Mouse (Mus musculus) myocyte (in vitro differentiated cells): Measurements from ENCODE around the gene Gm10959. TPM values are rescaled to one million over a fixed set of nuclear protein-coding genes. Genes with fewer than 3 reads are reported as not detected.

Experiments
- H3K27me3 ChIP-seq: one replicate; pipeline ENCODE4 v1.6.1; 2011; ENCODE audit not compliant: control insufficient read depth, insufficient read depth, insufficient read length
- H3K36me3 ChIP-seq: one replicate; pipeline ENCODE4 v1.6.1; 2011; ENCODE audit not compliant: control insufficient read depth, insufficient read depth
- H3K4me2 ChIP-seq: one replicate; pipeline ENCODE4 v1.6.1; 2011; ENCODE audit warnings: low read depth, control low read depth
- H3K4me3 ChIP-seq: one replicate; pipeline ENCODE4 v1.5.1; 2011; ENCODE audit warnings: mild to moderate bottlenecking, control low read depth, moderate library complexity
- H3K79me2 ChIP-seq: one replicate; pipeline ENCODE4 v1.6.1; 2011; ENCODE audit not compliant: control insufficient read depth, insufficient read depth
- H3ac ChIP-seq: one replicate; pipeline ENCODE4 v1.6.1; 2011; ENCODE audit not compliant: control insufficient read depth, insufficient read length
- CEBPB ChIP-seq: IDR thresholded peaks from 2 replicates; pipeline ENCODE4 v1.6.1; 2011; ENCODE audit warnings: mild to moderate bottlenecking, moderate library complexity; ENCODE audit not compliant: poor library complexity, insufficient read depth, severe bottlenecking
- E2F4 ChIP-seq: IDR thresholded peaks from one replicate; pipeline ENCODE4 v1.6.1; 2011; ENCODE audit warnings: mild to moderate bottlenecking, control low read depth, moderate library complexity; ENCODE audit not compliant: insufficient read depth
- MAX ChIP-seq: IDR thresholded peaks from one replicate; pipeline ENCODE4 v1.6.1; 2011; ENCODE audit warnings: low read depth, mild to moderate bottlenecking, control low read depth
- MYOD1 ChIP-seq, 3 experiments: IDR thresholded peaks; one replicate each; pipeline ENCODE4 v1.6.1; 2011; ENCODE audit warnings: control low read depth in 2 of 3, low read depth in 2 of 3, mild to moderate bottlenecking in 2 of 3, moderate library complexity in 1 of 3; ENCODE audit not compliant: insufficient read length in 2 of 3, control insufficient read depth in 1 of 3
- MYOG ChIP-seq, 3 experiments: IDR thresholded peaks; one replicate each; pipeline ENCODE4 v1.6.1; 2011; ENCODE audit warnings: control low read depth in 2 of 3, low read depth in 2 of 3, mild to moderate bottlenecking in 2 of 3; ENCODE audit not compliant: insufficient read length in 2 of 3, control insufficient read depth in 1 of 3, insufficient read depth in 1 of 3
- POLR2A ChIP-seq: IDR thresholded peaks from one replicate; pipeline ENCODE4 v1.6.1; 2011; ENCODE audit warnings: low read depth, mild to moderate bottlenecking, control low read depth, moderate library complexity; ENCODE audit not compliant: insufficient read length
- POLR2AphosphoS2 ChIP-seq: IDR thresholded peaks from one replicate; pipeline ENCODE4 v1.6.1; 2011; ENCODE audit warnings: low read depth, control low read depth; ENCODE audit not compliant: insufficient read length
- REST ChIP-seq: IDR thresholded peaks from one replicate; pipeline ENCODE4 v1.6.1; 2011; ENCODE audit warnings: mild to moderate bottlenecking, control low read depth, moderate library complexity; ENCODE audit not compliant: insufficient read depth, insufficient read length
- SRF ChIP-seq: IDR thresholded peaks from one replicate; pipeline ENCODE4 v1.6.1; 2011; ENCODE audit warnings: low read depth; ENCODE audit not compliant: control insufficient read depth, insufficient read length
- TCF12 ChIP-seq: IDR thresholded peaks from one replicate; pipeline ENCODE4 v1.6.1; 2011; ENCODE audit warnings: mild to moderate bottlenecking, control low read depth; ENCODE audit not compliant: poor library complexity, insufficient read depth, severe bottlenecking
- TCF3 ChIP-seq: IDR thresholded peaks from one replicate; pipeline ENCODE4 v1.6.1; 2011; ENCODE audit warnings: low read depth, control low read depth; ENCODE audit not compliant: insufficient read length
- USF1 ChIP-seq: IDR thresholded peaks from one replicate; pipeline ENCODE4 v1.6.1; 2011; ENCODE audit warnings: low read depth, mild to moderate bottlenecking, control low read depth, moderate library complexity
- polyA plus RNA-seq: library from polyadenylated mRNA; unstranded; fragments of >200 nt; fragmentation: generic; extraction: Trizol; gene quantifications from one replicate; pipeline ENCODE4 v1.2.1, GENCODE M21; 2012; ENCODE audit warnings: missing spikeins

Gm10959 gene
- polyA plus RNA-seq, 1 experiment = not detected

DNA sequence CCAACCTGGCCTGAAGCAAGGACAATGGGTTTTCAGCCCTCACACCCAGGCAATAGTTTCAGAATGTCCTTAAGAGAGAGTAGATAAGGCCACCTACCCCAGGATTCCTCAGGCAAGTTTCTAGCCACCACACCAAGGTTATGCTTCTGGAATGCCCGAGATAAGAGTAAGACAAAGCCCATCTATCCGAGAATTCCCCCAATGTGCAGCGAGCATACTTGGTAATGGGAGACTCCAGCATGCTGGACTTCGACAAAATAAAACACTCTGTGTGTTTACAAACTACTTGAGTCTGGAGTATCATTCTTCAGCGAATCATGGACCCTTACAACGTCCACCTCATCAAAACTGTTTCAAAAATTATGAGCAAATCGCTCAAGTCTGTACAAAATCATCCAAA is 4.0 kb upstream of the Gm10959 start:
- H3ac ChIP-seq = no peak overlapping the region
- peaks cover 12% of the 10 kb centered on the region for H3K79me2 ChIP-seq
- H3K4me2 ChIP-seq = peak overlapping the region; percentile 89
- TF ChIP-seq MYOD1 (IDR thresholded peaks at IDR 0.05; ENCODE audit: control insufficient read depth in 1 of 3, insufficient read length in 2 of 3, low read depth in 2 of 3) = no peak
- TF ChIP-seq POLR2A = no peak
- TF ChIP-seq REST = no peak
- TF ChIP-seq POLR2AphosphoS2 = no peak
- no peak for TF ChIP-seq TCF3
- no peak for TF ChIP-seq MAX
- no peak for TF ChIP-seq MYOG (IDR thresholded peaks at IDR 0.05; ENCODE audit: control insufficient read depth in 1 of 3, insufficient read depth in 1 of 3, insufficient read length in 2 of 3, low read depth in 2 of 3)
- TF ChIP-seq CEBPB = no peak
- TF ChIP-seq E2F4 = no peak
- no peak for TF ChIP-seq TCF12
- no peak for TF ChIP-seq USF1
- TF ChIP-seq SRF = no peak
- no peaks in the 10 kb centered on the region for H3K36me3 ChIP-seq
- no peaks in the 10 kb centered on the region for H3K27me3 ChIP-seq
- H3K4me3 ChIP-seq = peak overlapping the region; percentile 84

DNA sequence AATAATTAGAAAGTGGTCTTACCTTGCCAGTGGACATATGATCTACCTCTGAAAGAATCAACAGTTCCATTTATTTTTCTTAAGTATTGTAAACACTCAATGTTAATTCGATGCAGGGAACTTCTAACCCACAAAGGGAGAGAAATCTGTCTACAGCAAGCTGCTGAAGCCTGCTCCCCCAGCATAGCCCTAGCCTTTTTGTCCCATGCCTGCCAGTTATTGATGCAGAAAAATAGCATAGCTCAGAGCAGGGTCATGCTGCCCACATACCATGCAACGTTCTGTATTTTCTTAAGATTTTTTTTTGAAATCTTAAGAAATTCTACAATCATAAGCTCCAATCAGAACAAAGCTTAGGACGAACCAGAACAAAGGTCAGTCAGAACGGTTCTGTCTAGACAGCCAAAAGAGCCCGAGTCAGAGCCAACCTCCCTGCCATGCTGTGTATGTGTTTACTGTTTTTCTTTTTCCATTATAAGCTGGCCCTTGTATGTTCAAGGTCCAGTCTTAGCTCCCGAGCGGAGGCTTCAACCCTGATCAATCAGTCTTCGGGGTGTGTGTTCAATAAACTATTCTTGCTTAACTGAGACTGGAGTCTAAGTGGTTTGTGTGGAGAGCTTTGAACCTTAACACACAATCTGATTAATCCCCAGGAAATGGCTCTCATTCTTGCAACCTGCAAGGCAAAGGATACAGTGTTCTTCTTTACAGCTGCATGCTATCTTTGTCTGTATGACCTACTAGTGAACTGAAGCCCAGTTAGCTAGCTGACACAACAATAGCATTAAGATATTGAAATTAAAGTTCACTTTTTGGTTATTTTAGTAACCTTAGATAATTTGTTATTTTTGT is 2.7 kb upstream of the Gm10959 start:
- Histone ChIP-seq H3K4me3 (no peak overlapping the region), H3ac (no peak overlapping the region), H3K4me2 (no peak overlapping the region), H3K27me3 (no peaks in the 10 kb centered on the region), H3K79me2 (peaks cover 12% of the 10 kb centered on the region), H3K36me3 (no peaks in the 10 kb centered on the region)
- TF ChIP-seq E2F4 (no peak), MYOD1 (IDR thresholded peaks at IDR 0.05; ENCODE audit: control insufficient read depth in 1 of 3, insufficient read length in 2 of 3, low read depth in 2 of 3) (no peak)

DNA sequence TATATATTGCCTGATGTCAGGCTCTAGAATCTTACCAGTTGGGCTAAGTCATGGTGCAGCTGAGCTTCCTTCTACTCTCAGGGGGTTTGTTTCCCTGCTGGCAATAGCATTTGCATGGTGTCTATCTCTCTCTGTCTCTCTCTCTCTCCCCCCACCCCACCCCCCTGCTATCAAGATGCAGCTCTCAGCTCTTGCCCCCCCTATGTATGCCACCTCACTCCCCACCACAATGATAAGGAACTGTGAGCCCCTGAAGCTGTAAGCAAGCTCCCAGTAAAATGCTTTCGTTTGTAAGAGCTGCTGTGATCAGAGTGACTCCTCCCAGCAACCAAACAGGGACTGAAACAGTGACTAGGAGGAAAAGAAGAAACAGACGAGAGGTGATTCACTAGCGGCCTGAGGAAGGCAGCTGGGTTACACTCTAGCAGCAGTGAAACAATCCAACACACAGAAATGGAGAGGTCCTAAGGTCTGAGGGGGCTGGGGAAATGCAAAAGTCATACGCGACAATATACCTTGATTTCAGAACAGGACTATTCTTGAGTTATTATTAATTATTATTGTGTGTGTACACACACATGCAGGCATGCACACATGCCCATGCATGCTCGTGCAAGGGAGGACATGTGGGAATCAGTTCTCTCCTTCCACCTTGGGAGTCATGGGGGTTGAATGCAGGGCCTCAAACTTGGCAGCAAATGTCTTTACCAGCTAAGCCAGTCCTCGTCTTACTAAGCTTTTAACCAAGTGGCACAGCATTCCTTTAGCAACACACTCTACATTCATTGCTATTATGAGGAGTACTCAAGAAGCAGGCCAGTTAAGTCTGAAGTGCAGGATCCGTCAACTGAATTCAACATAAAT is 1.6 kb upstream of the Gm10959 start:
- Histone ChIP-seq H3K4me3 (no peak overlapping the region), H3K4me2 (peak overlapping the region; percentile 7), H3K79me2 (peaks cover 12% of the 10 kb centered on the region), H3K36me3 (no peaks in the 10 kb centered on the region), H3ac (no peak overlapping the region), H3K27me3 (no peaks in the 10 kb centered on the region)
- TF ChIP-seq POLR2A = no peak
- TF ChIP-seq USF1 = no peak
- no peak for TF ChIP-seq POLR2AphosphoS2
- no peak for TF ChIP-seq CEBPB
- TF ChIP-seq REST = no peak
- TF ChIP-seq MYOD1 (IDR thresholded peaks at IDR 0.05; ENCODE audit: control insufficient read depth in 1 of 3, insufficient read length in 2 of 3, low read depth in 2 of 3) = no peak
- no peak for TF ChIP-seq SRF
- no peak for TF ChIP-seq TCF3
- TF ChIP-seq MAX = no peak
- no peak for TF ChIP-seq TCF12
- no peak for TF ChIP-seq E2F4
- TF ChIP-seq MYOG (IDR thresholded peaks at IDR 0.05; ENCODE audit: control insufficient read depth in 1 of 3, insufficient read depth in 1 of 3, insufficient read length in 2 of 3, low read depth in 2 of 3) = no peak

DNA sequence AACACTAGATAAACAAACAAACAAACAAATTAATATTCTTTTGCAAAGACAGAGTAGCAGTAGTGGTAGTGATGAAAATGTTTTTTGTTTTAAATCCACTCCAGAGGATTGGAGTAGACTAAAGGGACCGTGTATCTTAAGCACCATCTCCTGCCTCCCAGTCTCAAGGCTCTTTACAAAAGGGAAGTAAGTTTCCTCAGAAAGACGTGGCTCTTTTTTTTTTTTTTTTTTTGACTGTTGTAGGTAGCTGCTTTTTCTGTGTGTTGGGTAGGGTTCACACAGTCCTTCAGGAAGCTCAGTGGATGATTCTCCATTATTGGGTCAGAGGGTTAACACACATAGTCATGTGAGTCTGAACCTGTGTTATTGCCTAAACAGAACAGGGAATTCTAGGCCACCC is 488 bp downstream of the Gm10959 start:
- Histone ChIP-seq H3K27me3 (no peaks in the 10 kb centered on the region), H3K36me3 (no peaks in the 10 kb centered on the region), H3K79me2 (no peaks in the 10 kb centered on the region), H3K4me3 (no peak overlapping the region), H3ac (no peak overlapping the region), H3K4me2 (no peak overlapping the region)
- no peak for TF ChIP-seq E2F4
- no peak for TF ChIP-seq TCF12
- no peak for TF ChIP-seq SRF
- TF ChIP-seq USF1 = no peak
- TF ChIP-seq MYOG (IDR thresholded peaks at IDR 0.05; ENCODE audit: control insufficient read depth in 1 of 3, insufficient read depth in 1 of 3, insufficient read length in 2 of 3, low read depth in 2 of 3) = no peak
- TF ChIP-seq CEBPB = no peak
- no peak for TF ChIP-seq MAX
- TF ChIP-seq MYOD1 (IDR thresholded peaks at IDR 0.05; ENCODE audit: control insufficient read depth in 1 of 3, insufficient read length in 2 of 3, low read depth in 2 of 3) = no peak
- TF ChIP-seq POLR2A = no peak
- TF ChIP-seq REST = no peak
- TF ChIP-seq TCF3 = no peak
- no peak for TF ChIP-seq POLR2AphosphoS2
